Mouse (Mus musculus): ENCODE results near the gene Agbl5. TPM values are rescaled to one million over a fixed set of nuclear protein-coding genes. Genes with fewer than 3 reads are reported as not detected.

The Agbl5 gene
- polyA plus RNA-seq, 1 experiment, result 5.2 TPM

DNA sequence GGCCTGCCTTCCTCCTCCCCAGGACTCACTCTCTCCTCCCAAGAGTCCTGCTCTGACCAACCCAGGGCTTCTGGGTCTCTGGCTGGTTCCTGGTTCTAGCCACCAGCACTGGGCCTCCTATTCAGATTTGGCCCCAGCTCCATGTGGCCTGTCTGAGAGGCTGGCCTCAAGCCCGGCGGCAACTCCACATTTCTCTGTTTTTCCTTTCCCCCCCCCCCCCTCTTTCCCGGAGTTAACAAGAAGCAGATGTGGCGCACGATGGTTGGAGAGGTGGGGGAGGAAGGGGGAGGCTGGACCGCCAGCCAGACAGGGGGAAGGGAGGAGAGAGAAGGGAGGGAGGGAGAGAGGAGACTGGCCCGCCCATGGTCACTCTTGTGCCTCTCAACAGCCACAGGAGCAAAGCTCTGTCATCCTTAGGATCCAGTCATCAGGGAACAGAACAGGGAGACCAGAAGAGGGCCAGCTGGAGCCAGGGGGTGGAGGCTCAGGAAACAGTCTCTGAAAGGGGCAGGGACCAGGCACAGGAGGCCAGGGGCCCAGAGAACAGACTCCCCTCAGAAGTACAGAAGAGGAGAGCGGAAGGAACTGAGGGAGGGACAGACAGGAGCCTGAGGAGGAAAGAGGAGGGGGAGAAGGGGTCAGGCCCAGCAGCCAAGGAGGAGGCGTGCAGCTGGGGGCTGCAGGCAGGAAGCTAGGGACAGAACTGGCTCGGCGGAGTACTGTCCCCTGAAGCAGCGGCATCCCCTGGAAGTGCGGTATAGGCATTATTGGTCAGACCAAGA, 24.8 kb downstream of the Agbl5 start, which contains the start of gene Emilin1:
Emilin1 (plus strand) TSS at position 343 of the 782 bp plus-strand sequence.
- TF ChIP-seq CEBPB (IDR thresholded peaks at IDR 0.05; ENCODE audit: low read depth) (no peak), MYOD1 (IDR thresholded peaks at IDR 0.05; ENCODE audit: control insufficient read depth, insufficient read length, low read depth) (no peak), FOSL1 (IDR thresholded peaks at IDR 0.05; ENCODE audit: insufficient read depth, low read length, poor library complexity, severe bottlenecking) (no peak)

DNA sequence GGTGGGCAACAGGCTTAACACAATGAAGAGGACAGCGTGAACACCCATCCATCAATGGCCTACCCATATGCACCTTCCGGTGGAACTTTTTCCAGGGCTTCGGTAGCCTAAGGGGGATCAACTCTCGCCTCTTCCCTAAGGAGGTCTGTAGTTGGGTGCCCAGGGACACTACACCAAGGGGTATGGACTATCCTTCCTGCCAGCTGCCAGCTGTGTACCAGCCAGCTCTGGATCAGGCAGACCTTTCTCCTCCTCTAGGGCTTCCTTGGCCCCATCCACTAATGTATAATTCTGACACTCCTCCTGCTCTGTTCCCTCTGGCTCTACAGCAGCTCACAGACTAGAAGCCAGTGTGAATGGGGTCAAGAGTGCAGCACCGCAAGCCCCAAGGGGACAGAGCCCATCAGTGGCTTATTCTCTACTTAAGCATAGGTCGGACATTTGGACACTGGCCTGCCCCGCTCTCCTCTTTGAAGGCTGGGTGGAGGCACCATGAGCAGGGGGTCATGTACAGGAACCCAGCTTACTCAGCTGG, 25.7 kb downstream of the Agbl5 start:
- Histone ChIP-seq H3K79me2 (ENCODE audit: control insufficient read depth, insufficient read depth) (peaks cover 16% of the 10 kb centered on the region), H3K79me3 (ENCODE audit: low read depth) (no peaks in the 10 kb centered on the region), H3K36me3 (ENCODE audit: control insufficient read depth, insufficient read depth) (no peaks in the 10 kb centered on the region), H3K27me3 (ENCODE audit: control insufficient read depth, insufficient read depth, insufficient read length) (no peaks in the 10 kb centered on the region), H3K4me3 (ENCODE audit: insufficient read depth, poor library complexity, severe bottlenecking) (peak overlapping the region; percentile 23), H3ac (ENCODE audit: control insufficient read depth, insufficient read length, low read depth) (no peak overlapping the region)
- TF ChIP-seq FOSL1 (IDR thresholded peaks at IDR 0.05; ENCODE audit: insufficient read depth, low read length, poor library complexity, severe bottlenecking) (no peak), MYOD1 (IDR thresholded peaks at IDR 0.05; ENCODE audit: control insufficient read depth, insufficient read length, low read depth) (no peak), CEBPB (IDR thresholded peaks at IDR 0.05; ENCODE audit: low read depth) (no peak), MAX (IDR thresholded peaks at IDR 0.05) (no peak), USF1 (IDR thresholded peaks at IDR 0.05; ENCODE audit: low read depth) (no peak), MYOG (IDR thresholded peaks at IDR 0.05; ENCODE audit: control insufficient read depth, extremely low read depth, insufficient read length) (no peak), CTCF (IDR thresholded peaks at IDR 0.05; ENCODE audit: control insufficient read depth, insufficient read depth, insufficient read length) (no peak)

More for the DNA sequence above, 24.8 kb downstream of the Agbl5 start, which contains the start of gene Emilin1:
- Histone ChIP-seq H3K4me3 (ENCODE audit: insufficient read depth, poor library complexity, severe bottlenecking) (peak within 1 kb of the TSS; percentile 23), H3ac (ENCODE audit: control insufficient read depth, insufficient read length, low read depth) (no peak within 1 kb of the TSS), H3K79me3 (ENCODE audit: low read depth) (no peaks in the 10 kb centered on the region), H3K36me3 (ENCODE audit: control insufficient read depth, insufficient read depth) (no peaks in the 10 kb centered on the region), H3K27me3 (ENCODE audit: control insufficient read depth, insufficient read depth, insufficient read length) (no peaks in the 10 kb centered on the region), H3K79me2 (ENCODE audit: control insufficient read depth, insufficient read depth) (peaks cover 16% of the 10 kb centered on the region)

GRCm38 (mm10) chr5:30914849-30915248, 26.4 kb downstream of the Agbl5 start:
- Histone ChIP-seq H3ac (ENCODE audit: control insufficient read depth, insufficient read length, low read depth) (no peak overlapping the region), H3K79me3 (ENCODE audit: low read depth) (no peaks in the 10 kb centered on the region), H3K79me2 (ENCODE audit: control insufficient read depth, insufficient read depth) (peaks cover 16% of the 10 kb centered on the region), H3K4me3 (ENCODE audit: insufficient read depth, poor library complexity, severe bottlenecking) (no peak overlapping the region), H3K27me3 (ENCODE audit: control insufficient read depth, insufficient read depth, insufficient read length) (no peaks in the 10 kb centered on the region), H3K36me3 (ENCODE audit: control insufficient read depth, insufficient read depth) (no peaks in the 10 kb centered on the region)
- TF ChIP-seq USF1 (IDR thresholded peaks at IDR 0.05; ENCODE audit: low read depth) (no peak), CTCF (IDR thresholded peaks at IDR 0.05; ENCODE audit: control insufficient read depth, insufficient read depth, insufficient read length) (no peak)

DNA sequence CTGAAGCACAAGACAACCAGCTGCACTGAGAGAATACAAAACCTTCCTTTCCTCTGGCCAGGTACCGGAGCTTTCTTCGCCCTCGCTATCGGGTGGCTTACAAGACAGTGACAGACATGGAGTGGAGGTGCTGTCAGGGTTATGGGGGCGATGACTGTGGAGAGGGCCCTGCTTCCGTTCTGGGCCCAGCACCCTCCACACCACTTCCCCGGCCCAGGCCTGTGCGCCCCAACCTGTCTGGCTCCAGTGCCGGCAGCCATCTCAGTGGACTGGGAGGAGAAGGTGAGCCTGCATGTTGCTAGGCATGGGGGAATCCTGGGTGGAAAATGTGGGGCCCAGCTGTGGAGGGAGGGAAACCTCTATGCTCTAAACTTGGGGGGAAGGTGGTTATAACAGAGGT, 27.0 kb downstream of the Agbl5 start:
- Histone ChIP-seq H3K79me3 (ENCODE audit: low read depth) (no peaks in the 10 kb centered on the region), H3K4me3 (ENCODE audit: insufficient read depth, poor library complexity, severe bottlenecking) (no peak overlapping the region), H3K36me3 (ENCODE audit: control insufficient read depth, insufficient read depth) (no peaks in the 10 kb centered on the region), H3K27me3 (ENCODE audit: control insufficient read depth, insufficient read depth, insufficient read length) (no peaks in the 10 kb centered on the region), H3ac (ENCODE audit: control insufficient read depth, insufficient read length, low read depth) (no peak overlapping the region), H3K79me2 (ENCODE audit: control insufficient read depth, insufficient read depth) (peaks cover 16% of the 10 kb centered on the region)
- TF ChIP-seq USF1 (IDR thresholded peaks at IDR 0.05; ENCODE audit: low read depth) (no peak), CTCF (IDR thresholded peaks at IDR 0.05; ENCODE audit: control insufficient read depth, insufficient read depth, insufficient read length) (no peak), CEBPB (IDR thresholded peaks at IDR 0.05; ENCODE audit: low read depth) (no peak), MAX (IDR thresholded peaks at IDR 0.05) (no peak), FOSL1 (IDR thresholded peaks at IDR 0.05; ENCODE audit: insufficient read depth, low read length, poor library complexity, severe bottlenecking) (no peak), MYOD1 (IDR thresholded peaks at IDR 0.05; ENCODE audit: control insufficient read depth, insufficient read length, low read depth) (no peak), MYOG (IDR thresholded peaks at IDR 0.05; ENCODE audit: control insufficient read depth, extremely low read depth, insufficient read length) (no peak)

- H3K27me3 ChIP-seq (ENCODE audit: control insufficient read depth, insufficient read depth, insufficient read length), result no peaks in the 10 kb centered on the region
- no peaks in the 10 kb centered on the region for H3K36me3 ChIP-seq (ENCODE audit: control insufficient read depth, insufficient read depth)
- TF ChIP-seq CTCF (IDR thresholded peaks at IDR 0.05; ENCODE audit: control insufficient read depth, insufficient read depth, insufficient read length) (peak; percentile 63), MAX (IDR thresholded peaks at IDR 0.05) (no peak), FOSL1 (IDR thresholded peaks at IDR 0.05; ENCODE audit: insufficient read depth, low read length, poor library complexity, severe bottlenecking) (no peak), MYOG (IDR thresholded peaks at IDR 0.05; ENCODE audit: control insufficient read depth, extremely low read depth, insufficient read length) (no peak), CEBPB (IDR thresholded peaks at IDR 0.05; ENCODE audit: low read depth) (no peak), MYOD1 (IDR thresholded peaks at IDR 0.05; ENCODE audit: control insufficient read depth, insufficient read length, low read depth) (peak; percentile 54), USF1 (IDR thresholded peaks at IDR 0.05; ENCODE audit: low read depth) (no peak)
- H3K79me3 ChIP-seq (ENCODE audit: low read depth), result no peaks in the 10 kb centered on the region
- H3K79me2 ChIP-seq (ENCODE audit: control insufficient read depth, insufficient read depth), result peaks cover 16% of the 10 kb centered on the region
- no peak overlapping the region for H3K4me3 ChIP-seq (ENCODE audit: insufficient read depth, poor library complexity, severe bottlenecking)
- H3ac ChIP-seq (ENCODE audit: control insufficient read depth, insufficient read length, low read depth), result no peak overlapping the region
Measured at GRCm38 (mm10) chr5:30915974-30916433, 27.5 kb downstream of the Agbl5 start.
